Mouse (Mus musculus) forebrain, embryonic 11.5 days (tissue): ENCODE results near the gene Tnrc6b. TPM values are rescaled to one million over a fixed set of nuclear protein-coding genes. Genes with fewer than 3 reads are reported as not detected.

Experiments used
- ATAC-seq: fragments of 200-750 bp; cut with Nextera tagmentation; replicated peaks from 2 replicates; pipeline ENCODE4 v1.8.0; 2017; ENCODE audit warnings: moderate TSS enrichment; ENCODE audit not compliant: low FRiP score
- DNase-seq: peaks from one replicate; pipeline ENCODE4 v3.0.0-alpha.2; 2017; ENCODE audit warnings: low spot score
- H3K27ac ChIP-seq: fragments of 300-500 bp; sonication (generic); 2 replicates; pipeline ENCODE4 v1.5.1; 2014; ENCODE audit warnings: low read depth, low read length
- H3K27me3 ChIP-seq: fragments of 300-500 bp; sonication (generic); 2 replicates; pipeline ENCODE4 v1.6.1; 2014; ENCODE audit warnings: mild to moderate bottlenecking, low read length, mixed read lengths; ENCODE audit not compliant: control insufficient read depth, insufficient read depth
- H3K36me3 ChIP-seq: fragments of 300-500 bp; sonication (generic); 2 replicates; pipeline ENCODE4 v1.6.1; 2014; ENCODE audit warnings: mild to moderate bottlenecking, low read length, moderate library complexity, mixed read lengths; ENCODE audit not compliant: control insufficient read depth, insufficient read depth
- H3K4me1 ChIP-seq: fragments of 300-500 bp; sonication (generic); replicated peaks from 2 replicates; pipeline ENCODE4 v1.6.1; 2014; ENCODE audit warnings: low read length, mixed read lengths; ENCODE audit not compliant: control insufficient read depth, insufficient read depth
- H3K4me2 ChIP-seq: fragments of 300-500 bp; sonication (generic); 2 replicates; pipeline ENCODE4 v1.6.1; 2014; ENCODE audit warnings: low read depth, mild to moderate bottlenecking, low read length, moderate library complexity, mixed read lengths; ENCODE audit not compliant: severe bottlenecking
- H3K4me3 ChIP-seq: fragments of 300-500 bp; sonication (generic); 2 replicates; pipeline ENCODE4 v1.5.1; 2014; ENCODE audit warnings: low read depth, low read length
- H3K9ac ChIP-seq: fragments of 300-500 bp; sonication (generic); 2 replicates; pipeline ENCODE4 v1.6.1; 2014; ENCODE audit warnings: low read length
- H3K9me3 ChIP-seq: fragments of 300-500 bp; sonication (generic); 2 replicates; pipeline ENCODE4 v1.6.1; 2016; ENCODE audit warnings: low read length, mixed read lengths; ENCODE audit not compliant: control insufficient read depth
- WGBS: fragments of 180-500 bp; shearing (Covaris S2); extraction: QIAGEN DNeasy Blood & Tissue Kit; methylation state at CpG from one replicate; pipeline ENCODE4 v1.1.7; 2014; 5-methylcytosine and 5-hydroxymethylcytosine counted together
- polyA plus RNA-seq: library from polyadenylated mRNA; unstranded; fragments of >200 nt; fragmentation: Nextera tagmentation; extraction: Ambion mirVana; gene quantifications from 2 replicates; pipeline ENCODE4 v1.2.1, GENCODE M21; 2014

Tnrc6b gene
- 20.8 and 23.3 TPM in 2 replicates for polyA plus RNA-seq

DNA sequence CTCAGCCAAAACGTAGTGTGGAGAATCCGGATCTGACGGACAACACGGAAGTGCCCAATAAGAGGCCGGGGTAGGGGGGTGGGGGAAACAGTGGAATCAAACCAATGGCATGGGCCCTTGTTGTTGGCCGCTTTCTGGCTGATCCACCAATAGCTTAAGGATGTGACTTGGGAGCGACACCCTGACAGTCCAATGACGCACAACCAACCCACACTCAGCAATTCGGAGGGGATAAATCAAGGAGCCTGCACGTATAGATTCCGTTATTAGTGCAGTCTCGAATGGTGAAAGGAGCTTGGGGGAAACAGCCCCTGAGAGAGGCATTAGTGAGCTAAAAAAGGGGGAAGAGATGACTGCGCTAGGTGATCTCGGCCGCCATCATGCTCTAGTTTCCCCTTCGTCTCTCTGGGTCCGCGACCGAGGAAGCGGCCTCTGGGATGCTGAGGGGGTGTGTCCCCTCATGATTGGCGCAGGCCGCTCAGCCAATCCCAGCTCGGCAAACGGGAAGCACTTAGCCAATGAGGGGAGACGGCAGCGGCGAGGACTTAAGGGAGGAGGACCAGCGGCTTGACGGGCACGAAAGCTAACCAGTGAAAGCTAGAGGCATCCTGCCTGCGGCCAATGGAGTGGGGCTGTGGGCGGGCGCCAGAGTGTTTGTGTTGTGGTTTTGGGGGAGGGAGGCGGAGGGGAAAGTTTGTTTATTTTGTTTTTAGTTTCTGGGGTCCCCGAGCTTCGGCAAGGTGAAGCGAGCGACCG is at the start of gene Tnrc6b:
Tnrc6b (plus strand) TSS at position 706 of the 756 bp plus-strand sequence.
- Histone ChIP-seq H3K4me3 (peak within 1 kb of the TSS; percentile 92), H3K4me1 (peaks cover 5% of the 10 kb centered on the region; the same call in 1 of the 2 replicates), H3K27ac (peak within 1 kb of the TSS; percentile 65), H3K27me3 (peaks cover 2% of the 10 kb centered on the region; the same call in 1 of the 2 replicates), H3K4me2 (peak within 1 kb of the TSS; percentile 94), H3K36me3 (no peaks in the 10 kb centered on the region), H3K9ac (peak within 1 kb of the TSS; percentile 76), H3K9me3 (no peaks in the 10 kb centered on the region)
- under 1% methylated on average over 39 of the region's 39 CpGs for WGBS
- ATAC-seq (peak; percentile 98), DNase-seq (peak; percentile 98)

GRCm38 (mm10) chr15:80664444-80664843 is 46.7 kb upstream of the Tnrc6b start:
- WGBS = 88% methylated on average over 4 of the region's 4 CpGs
- ATAC-seq = no peak

DNA sequence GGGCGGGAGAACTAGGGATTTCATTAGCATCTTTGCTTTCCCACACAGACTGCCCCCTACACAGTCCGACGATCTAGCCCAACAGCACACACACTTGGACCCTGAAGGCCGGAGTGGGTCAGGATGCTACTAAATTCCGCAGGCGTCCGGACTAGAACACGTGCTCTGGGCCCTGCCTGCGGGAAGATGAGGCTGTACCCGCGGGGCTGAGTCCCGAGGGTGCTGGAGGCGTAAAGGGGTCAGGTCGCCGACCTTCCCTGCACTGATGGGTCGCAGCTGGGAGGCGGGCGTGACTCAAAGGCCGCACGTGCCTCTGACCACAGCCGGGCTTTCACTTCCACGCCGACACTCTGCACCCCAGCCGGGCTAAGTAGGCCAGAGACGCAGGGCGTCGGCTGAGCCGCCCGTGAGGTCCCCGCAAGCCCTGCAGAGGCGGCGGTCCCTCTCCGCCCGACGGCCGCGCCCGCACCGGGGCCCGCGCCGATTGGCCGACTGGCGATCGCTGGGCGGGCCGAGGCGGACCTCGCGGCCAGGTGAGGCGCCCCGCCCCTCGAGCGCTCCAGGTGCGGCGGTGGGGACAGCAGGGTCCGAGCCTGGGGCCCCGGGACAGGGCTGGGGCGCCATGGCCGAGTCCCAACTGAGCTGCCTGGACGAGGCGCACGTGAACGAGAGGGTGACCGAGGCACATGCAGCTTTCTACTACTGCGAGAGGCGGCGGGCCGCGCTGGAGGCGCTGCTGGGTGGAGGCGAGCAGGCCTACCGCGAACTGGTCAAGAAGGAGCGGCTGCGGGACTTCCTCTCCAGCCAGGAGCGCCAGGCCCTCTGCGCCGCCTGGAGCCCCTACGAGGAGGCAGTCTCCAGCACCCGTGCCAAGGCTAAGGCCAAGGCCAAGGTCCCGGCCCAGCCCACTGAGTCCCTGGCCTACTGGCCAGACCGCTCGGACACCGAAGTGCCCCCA is 39.5 kb upstream of the Tnrc6b start, which contains the start of gene Fam83f:
Fam83f (plus strand) TSS at position 553 of the 958 bp plus-strand sequence.
- peak; percentile 60 for DNase-seq
- Histone ChIP-seq H3K4me1 (peaks cover 8% of the 10 kb centered on the region), H3K4me3 (peak within 1 kb of the TSS; percentile 36), H3K27me3 (peaks cover 28% of the 10 kb centered on the region), H3K9ac (peak within 1 kb of the TSS; percentile 20; the same call in 1 of the 2 replicates), H3K9me3 (no peaks in the 10 kb centered on the region), H3K4me2 (peak within 1 kb of the TSS; percentile 61), H3K36me3 (no peaks in the 10 kb centered on the region), H3K27ac (no peak within 1 kb of the TSS)
- 0 out of 2 replicates have a peak, but pooled peaks have one; percentile 7 for ATAC-seq
- whole genome bisulfite sequencing = 4% methylated on average over 82 of the region's 85 CpGs

More at GRCm38 (mm10) chr15:80664444-80664843, 46.7 kb upstream of the Tnrc6b start:
- Histone ChIP-seq H3K9me3 (no peaks in the 10 kb centered on the region), H3K4me2 (no peak overlapping the region), H3K4me3 (no peak overlapping the region), H3K4me1 (no peaks in the 10 kb centered on the region), H3K27me3 (no peaks in the 10 kb centered on the region), H3K27ac (no peak overlapping the region), H3K9ac (no peak overlapping the region), H3K36me3 (no peaks in the 10 kb centered on the region)
- DNase-seq = no peak

- Histone ChIP-seq H3K9me3 (no peaks in the 10 kb centered on the region), H3K36me3 (no peaks in the 10 kb centered on the region), H3K4me3 (no peak overlapping the region), H3K27ac (no peak overlapping the region), H3K9ac (no peak overlapping the region), H3K4me2 (no peak overlapping the region), H3K27me3 (peaks cover 28% of the 10 kb centered on the region), H3K4me1 (peaks cover 8% of the 10 kb centered on the region)
- DNase-seq (no peak), ATAC-seq (no peak)
- 56% methylated on average over 2 of the region's 2 CpGs for WGBS
Measured at GRCm38 (mm10) chr15:80672810-80673209, 38.3 kb upstream of the Tnrc6b start.

DNA sequence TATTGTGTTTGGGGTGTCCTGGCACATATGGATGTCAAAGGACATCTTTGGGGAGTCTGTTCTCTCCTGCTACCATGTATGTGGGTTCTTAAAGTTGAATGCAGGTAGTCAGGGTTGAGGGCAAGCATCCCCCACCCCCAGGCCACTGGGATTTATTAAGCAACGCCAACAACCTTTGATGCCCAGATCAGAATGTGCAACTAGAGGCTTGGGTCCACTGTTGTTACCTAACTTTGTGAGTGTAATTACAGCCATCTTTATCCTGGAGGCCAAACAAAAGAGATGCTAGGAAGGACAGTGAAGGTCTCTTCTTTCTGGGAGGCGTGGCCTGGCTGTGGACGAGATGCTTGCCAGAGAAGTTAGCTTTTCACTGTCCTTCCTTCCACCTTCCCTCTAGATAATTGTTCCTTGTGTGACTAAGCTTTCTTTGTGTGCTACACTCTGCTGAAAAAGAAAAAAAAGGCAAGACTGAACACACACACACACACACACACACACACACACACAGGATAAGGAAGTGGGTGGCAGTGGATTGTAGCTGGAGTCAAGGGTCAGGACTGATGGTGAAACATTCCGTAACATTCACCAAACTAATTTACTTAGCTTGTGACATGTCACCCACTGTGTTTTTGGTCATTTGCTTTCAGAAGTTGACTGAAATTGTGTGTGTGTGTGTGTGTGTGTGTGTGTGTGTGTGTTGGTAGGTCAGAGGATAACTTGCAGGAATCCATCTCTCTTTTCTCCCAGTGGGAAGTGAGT is 37.6 kb upstream of the Tnrc6b start:
- peaks cover 8% of the 10 kb centered on the region for H3K4me1 ChIP-seq
- H3K27me3 ChIP-seq = peaks cover 28% of the 10 kb centered on the region
- no peaks in the 10 kb centered on the region for H3K36me3 ChIP-seq
- DNase-seq (no peak), ATAC-seq (no peak)
- no peaks in the 10 kb centered on the region for H3K9me3 ChIP-seq
- H3K4me2 ChIP-seq = no peak overlapping the region
- H3K27ac ChIP-seq = no peak overlapping the region
- WGBS = 73% methylated on average over 4 of the region's 4 CpGs
- H3K4me3 ChIP-seq = no peak overlapping the region
- H3K9ac ChIP-seq = no peak overlapping the region

DNA sequence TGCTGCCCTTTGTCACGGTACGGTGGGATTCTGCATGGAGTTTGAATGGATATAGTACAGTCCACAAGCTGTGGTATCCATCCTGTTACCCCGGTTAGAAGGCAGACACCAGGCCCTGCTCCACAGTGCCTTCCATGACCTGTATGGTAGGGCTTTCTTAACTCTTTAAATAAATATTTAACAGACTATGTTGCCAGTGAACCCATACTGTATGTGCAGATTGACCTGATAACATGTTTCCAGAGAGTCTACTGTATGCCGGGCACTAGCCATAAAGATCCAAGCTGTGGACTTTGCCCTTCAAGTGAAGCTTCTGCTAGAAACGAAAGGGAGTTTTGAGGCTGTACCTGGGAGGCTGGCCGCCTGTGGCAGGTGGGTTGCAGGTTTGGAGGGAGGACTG is 36.4 kb upstream of the Tnrc6b start:
- Histone ChIP-seq H3K4me1 (peaks cover 8% of the 10 kb centered on the region), H3K9me3 (no peaks in the 10 kb centered on the region), H3K9ac (no peak overlapping the region), H3K27me3 (peaks cover 28% of the 10 kb centered on the region), H3K27ac (no peak overlapping the region), H3K4me2 (no peak overlapping the region), H3K36me3 (no peaks in the 10 kb centered on the region), H3K4me3 (no peak overlapping the region)
- 85% methylated on average over 6 of the region's 6 CpGs for WGBS
- DNase-seq (no peak), ATAC-seq (no peak)

DNA sequence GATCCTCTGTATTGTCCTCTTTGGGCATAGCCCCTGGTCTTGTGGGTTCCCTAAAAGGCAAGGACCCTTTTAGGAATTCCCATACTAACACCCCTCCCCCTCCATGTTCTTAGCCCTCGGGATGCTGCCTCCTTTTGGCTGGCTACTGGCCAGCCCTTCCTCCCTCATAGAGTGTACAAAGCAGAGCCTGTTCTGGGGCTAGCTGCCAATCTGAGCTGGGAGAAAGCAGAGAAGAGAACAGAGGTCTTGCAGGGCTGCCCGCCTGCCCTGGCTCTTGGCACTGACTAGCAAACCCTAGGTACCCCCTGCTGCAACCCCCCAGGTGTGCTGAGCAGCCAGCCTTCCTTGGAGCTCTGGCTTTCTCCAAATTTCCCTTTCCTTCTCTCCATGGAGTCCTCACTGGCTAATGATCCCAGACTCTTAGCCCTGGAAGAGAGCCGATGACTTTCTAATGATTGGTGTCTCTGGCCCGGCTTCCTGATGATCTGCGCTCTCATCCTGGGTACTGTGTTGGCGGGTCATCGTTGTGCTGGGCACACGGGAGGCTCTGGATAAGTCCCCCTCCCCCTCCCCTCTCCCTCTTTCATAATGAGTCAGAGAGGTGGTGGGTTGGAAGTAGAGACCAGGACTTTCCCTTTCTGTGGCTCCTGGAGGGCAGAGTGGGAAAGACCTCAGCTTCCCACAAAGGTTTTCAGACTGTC is 31.4 kb upstream of the Tnrc6b start:
- no peak overlapping the region; the same call in 1 of the 2 replicates for H3K9ac ChIP-seq
- 56% methylated on average over 8 of the region's 8 CpGs for WGBS
- DNase-seq (no peak), ATAC-seq (no peak)
- no peak overlapping the region for H3K4me2 ChIP-seq
- H3K4me1 ChIP-seq = peaks cover 3% of the 10 kb centered on the region; the same call in 1 of the 2 replicates
- H3K27me3 ChIP-seq = no peaks in the 10 kb centered on the region
- H3K27ac ChIP-seq = no peak overlapping the region
- no peaks in the 10 kb centered on the region for H3K36me3 ChIP-seq
- H3K4me3 ChIP-seq = no peak overlapping the region
- no peaks in the 10 kb centered on the region for H3K9me3 ChIP-seq
